Mouse (Mus musculus) kidney, embryonic 15.5 days (tissue): ENCODE results near the gene Caskin2. TPM values are rescaled to one million over a fixed set of nuclear protein-coding genes. Genes with fewer than 3 reads are reported as not detected.
"Not testable (repeated sequence)": the region's sequence is repeated elsewhere in the genome, so short reads cannot be mapped to it uniquely, and the experiment has no call there.

Experiments used
- ATAC-seq: fragments of 200-750 bp; cut with Nextera tagmentation; replicated peaks from 2 replicates; pipeline ENCODE4 v1.8.0; 2017; ENCODE audit warnings: moderate TSS enrichment; ENCODE audit not compliant: low FRiP score
- H3K27ac ChIP-seq: fragments of 300-500 bp; sonication (generic); 2 replicates; pipeline ENCODE4 v1.5.1; 2015; ENCODE audit warnings: mild to moderate bottlenecking, inconsistent platforms
- H3K27me3 ChIP-seq: fragments of 300-500 bp; sonication (generic); 2 replicates; pipeline ENCODE4 v1.6.1; 2015; ENCODE audit warnings: inconsistent platforms
- H3K36me3 ChIP-seq: fragments of 300-500 bp; sonication (generic); 2 replicates; pipeline ENCODE4 v1.6.1; 2015; ENCODE audit warnings: inconsistent platforms
- H3K4me1 ChIP-seq: fragments of 300-500 bp; sonication (generic); 2 replicates; pipeline ENCODE4 v1.6.1; 2015; ENCODE audit warnings: inconsistent platforms
- H3K4me2 ChIP-seq: fragments of 300-500 bp; sonication (generic); 2 replicates; pipeline ENCODE4 v1.6.1; 2015; ENCODE audit warnings: moderate library complexity, mild to moderate bottlenecking, inconsistent platforms
- H3K4me3 ChIP-seq: fragments of 300-500 bp; sonication (generic); replicated peaks from 2 replicates; pipeline ENCODE4 v1.5.1; 2015; ENCODE audit warnings: mild to moderate bottlenecking, inconsistent platforms
- H3K9ac ChIP-seq: fragments of 300-500 bp; sonication (generic); 2 replicates; pipeline ENCODE4 v1.6.1; 2015; ENCODE audit warnings: mild to moderate bottlenecking, inconsistent platforms
- H3K9me3 ChIP-seq: fragments of 300-500 bp; sonication (generic); replicated peaks from 2 replicates; pipeline ENCODE4 v1.6.1; 2016; ENCODE audit warnings: inconsistent platforms
- WGBS: fragments of 180-500 bp; shearing (Covaris S2); methylation state at CpG from one replicate; pipeline ENCODE4 v1.1.7; 2015; ENCODE audit warnings: mixed read lengths; 5-methylcytosine and 5-hydroxymethylcytosine counted together
- polyA plus RNA-seq: library from polyadenylated mRNA; unstranded; fragments of >200 nt; fragmentation: Nextera tagmentation; extraction: Ambion mirVana; gene quantifications from 2 replicates; pipeline ENCODE4 v1.2.1, GENCODE M21; 2015

The Caskin2 gene
- polyA plus RNA-seq, 1 experiment from 2014 or later, result 20.9 TPM

DNA sequence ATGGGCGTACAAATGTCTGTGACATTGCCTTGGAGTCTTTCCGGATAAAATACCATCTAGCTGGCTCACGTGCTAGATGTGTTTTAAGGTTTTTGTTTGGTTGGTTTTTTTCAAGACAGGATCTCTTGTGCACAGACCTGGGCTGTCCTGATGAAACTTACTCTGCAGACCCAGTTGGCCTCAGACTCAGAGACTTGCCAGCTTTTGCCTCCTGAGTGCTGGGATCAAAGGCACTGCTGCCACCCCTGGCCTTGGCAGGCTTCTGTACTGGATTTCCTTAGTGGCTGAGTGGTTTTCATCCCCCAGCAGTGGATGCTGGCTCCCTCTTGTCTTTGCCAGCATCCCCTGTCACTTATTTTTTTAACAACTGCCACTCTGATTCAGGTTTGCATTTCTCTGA is 44.5 kb downstream of the Caskin2 start:
- H3K9me3 ChIP-seq, result no peaks in the 10 kb centered on the region; the same call in 1 of the 2 replicates
- no peak overlapping the region for H3K4me3 ChIP-seq
- H3K36me3 ChIP-seq, result peaks cover 5% of the 10 kb centered on the region; the same call in 1 of the 2 replicates
- no peak overlapping the region for H3K4me2 ChIP-seq
- H3K9ac ChIP-seq, result no peak overlapping the region
- 73% methylated on average over 3 of the region's 3 CpGs for WGBS
- H3K27ac ChIP-seq, result 0 out of 2 replicates have a peak overlapping the region, but pooled peaks have one; percentile 23
- no peaks in the 10 kb centered on the region for H3K27me3 ChIP-seq
- ATAC-seq, result no peak
- H3K4me1 ChIP-seq, result peaks cover 42% of the 10 kb centered on the region

DNA sequence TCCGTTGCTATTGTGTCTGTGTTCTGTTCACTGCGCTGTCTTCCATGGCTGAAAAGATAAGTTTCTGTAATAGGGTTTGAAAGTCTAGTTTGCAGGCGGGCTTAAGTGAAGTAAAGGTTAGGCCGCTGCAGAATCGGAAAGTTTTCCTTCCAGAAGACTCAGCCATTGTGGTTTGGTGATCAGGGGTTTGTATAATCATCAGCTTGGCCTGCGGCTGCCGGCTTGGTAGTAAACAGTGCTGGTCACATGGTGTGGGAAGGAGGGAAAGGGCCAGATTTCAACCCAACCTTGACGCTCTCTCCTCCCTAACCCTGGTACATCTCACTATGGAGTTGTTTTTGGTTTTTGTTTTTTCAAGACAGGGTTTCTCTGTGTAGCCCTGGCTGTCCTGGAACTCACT is 46.5 kb downstream of the Caskin2 start:
- Histone ChIP-seq H3K4me1 (peaks cover 42% of the 10 kb centered on the region), H3K27me3 (no peaks in the 10 kb centered on the region), H3K9me3 (no peaks in the 10 kb centered on the region), H3K27ac (peak overlapping the region; percentile 91), H3K9ac (peak overlapping the region; percentile 83; the same call in 1 of the 2 replicates), H3K36me3 (no peaks in the 10 kb centered on the region), H3K4me3 (peak overlapping the region; percentile 74), H3K4me2 (peak overlapping the region; percentile 85)
- ATAC-seq, result no peak
- 69% methylated on average over 8 of the region's 8 CpGs for WGBS

DNA sequence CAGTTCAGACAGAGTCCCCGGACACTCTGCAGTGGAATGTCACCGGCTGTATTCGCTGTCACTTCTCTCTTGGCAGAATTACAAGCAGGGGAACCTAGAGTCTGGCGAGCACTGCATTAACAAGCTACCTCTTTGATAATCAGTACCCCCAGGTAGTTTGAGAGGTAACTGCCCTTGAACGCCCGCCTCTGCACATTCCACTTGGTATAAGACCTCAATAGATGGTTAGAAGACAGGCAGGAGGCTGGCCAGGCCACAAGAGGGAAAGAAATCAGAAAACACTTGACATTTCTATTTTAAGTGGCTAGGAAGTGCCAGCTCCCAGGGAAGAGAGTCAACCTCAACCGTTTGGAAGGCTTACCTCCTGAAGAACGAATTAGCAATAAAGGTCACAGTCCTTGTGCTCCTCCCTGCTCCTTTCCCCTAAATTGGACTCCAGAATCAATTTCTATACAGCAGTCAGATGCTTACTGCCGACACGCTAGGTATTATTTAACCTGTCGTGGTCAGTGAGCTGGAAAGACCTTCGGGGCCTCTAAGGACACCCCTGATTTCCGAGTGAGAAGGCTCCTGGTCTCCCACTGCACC is 47.0 kb downstream of the Caskin2 start:
- 23% methylated on average over 13 of the region's 13 CpGs for WGBS

DNA sequence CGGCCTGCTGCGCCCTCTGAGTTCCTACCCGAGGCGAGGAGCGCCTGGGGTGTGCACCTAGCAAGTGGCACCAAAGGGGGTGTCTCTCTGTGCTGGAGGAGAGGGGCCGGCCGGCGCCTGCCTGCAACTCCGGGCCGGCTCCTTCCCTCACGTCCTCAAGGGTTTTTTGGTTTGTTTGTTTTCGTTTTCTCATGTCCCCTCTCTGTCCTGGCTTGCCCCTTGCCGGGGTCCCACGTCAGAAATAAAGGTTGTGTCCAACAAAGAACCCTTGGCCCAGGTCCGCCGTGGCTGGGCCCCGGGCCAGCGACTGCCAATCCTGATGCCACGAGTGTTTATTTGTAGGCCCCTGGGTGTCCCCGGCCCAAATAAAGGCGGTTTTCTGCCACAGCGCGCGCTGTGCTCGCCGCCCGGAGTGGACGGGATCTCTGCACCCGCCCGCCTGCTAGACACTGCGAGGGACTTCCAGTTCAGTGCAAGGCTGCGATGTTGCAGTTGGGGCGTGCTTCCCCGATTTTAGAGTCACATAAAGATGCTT is 47.8 kb downstream of the Caskin2 start:
- Histone ChIP-seq H3K4me3 (peak overlapping the region; percentile 74), H3K27me3 (no peaks in the 10 kb centered on the region), H3K36me3 (no peaks in the 10 kb centered on the region), H3K27ac (peak overlapping the region; percentile 91), H3K4me1 (peaks cover 42% of the 10 kb centered on the region), H3K9ac (peak overlapping the region; percentile 83), H3K9me3 (no peaks in the 10 kb centered on the region), H3K4me2 (peak overlapping the region; percentile 85)
- under 1% methylated on average over 34 of the region's 34 CpGs for WGBS
- peak; percentile 86 for ATAC-seq

More for the DNA sequence above, 47.0 kb downstream of the Caskin2 start:
- H3K4me1 ChIP-seq, result peaks cover 42% of the 10 kb centered on the region
- ATAC-seq, result 0 out of 2 replicates have a peak, but pooled peaks have one; percentile 3
- no peaks in the 10 kb centered on the region for H3K9me3 ChIP-seq
- no peaks in the 10 kb centered on the region for H3K27me3 ChIP-seq
- peak overlapping the region; percentile 91 for H3K27ac ChIP-seq
- H3K4me2 ChIP-seq, result peak overlapping the region; percentile 85
- H3K36me3 ChIP-seq, result no peaks in the 10 kb centered on the region
- H3K4me3 ChIP-seq, result peak overlapping the region; percentile 74
- H3K9ac ChIP-seq, result peak overlapping the region; percentile 83; the same call in 1 of the 2 replicates

DNA sequence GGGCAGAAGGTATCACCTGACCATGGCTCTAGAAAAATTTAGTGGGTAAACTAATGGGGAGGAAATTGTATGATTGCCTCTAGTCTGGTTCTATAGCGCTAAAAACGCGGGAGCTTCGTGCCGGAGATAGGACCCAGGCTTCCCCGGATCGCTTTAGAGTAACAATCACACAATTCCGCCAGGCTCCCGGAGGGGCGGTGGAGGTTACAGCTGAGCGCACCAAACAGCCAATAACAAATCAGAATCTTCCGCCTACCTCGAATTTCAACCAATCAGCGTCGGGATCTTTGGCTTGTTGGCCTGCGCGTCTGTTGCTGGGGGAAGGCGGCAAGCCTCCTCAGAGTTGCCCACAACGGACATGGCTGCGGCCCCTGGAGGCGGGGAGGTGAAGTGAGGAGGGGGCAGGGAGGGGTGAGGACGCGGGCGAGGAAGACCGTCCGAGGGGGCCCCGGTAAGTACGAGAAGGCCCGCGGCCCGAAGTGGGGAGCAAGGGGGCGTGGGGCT is 48.3 kb downstream of the Caskin2 start, which contains the start of gene Tmem94:
Gene Tmem94, plus strand, starts transcription at position 331 of the 504 bp plus-strand sequence.
- peak; percentile 95 for ATAC-seq
- WGBS, result under 1% methylated on average over 32 of the region's 32 CpGs
- H3K27me3 ChIP-seq, result no peaks in the 10 kb centered on the region
- peak within 1 kb of the TSS; percentile 91 for H3K27ac ChIP-seq
- H3K4me3 ChIP-seq, result peak within 1 kb of the TSS; percentile 74
- H3K9me3 ChIP-seq, result no peaks in the 10 kb centered on the region
- peak within 1 kb of the TSS; percentile 85 for H3K4me2 ChIP-seq
- peaks cover 39% of the 10 kb centered on the region for H3K4me1 ChIP-seq
- no peaks in the 10 kb centered on the region for H3K36me3 ChIP-seq
- H3K9ac ChIP-seq, result peak within 1 kb of the TSS; percentile 83

DNA sequence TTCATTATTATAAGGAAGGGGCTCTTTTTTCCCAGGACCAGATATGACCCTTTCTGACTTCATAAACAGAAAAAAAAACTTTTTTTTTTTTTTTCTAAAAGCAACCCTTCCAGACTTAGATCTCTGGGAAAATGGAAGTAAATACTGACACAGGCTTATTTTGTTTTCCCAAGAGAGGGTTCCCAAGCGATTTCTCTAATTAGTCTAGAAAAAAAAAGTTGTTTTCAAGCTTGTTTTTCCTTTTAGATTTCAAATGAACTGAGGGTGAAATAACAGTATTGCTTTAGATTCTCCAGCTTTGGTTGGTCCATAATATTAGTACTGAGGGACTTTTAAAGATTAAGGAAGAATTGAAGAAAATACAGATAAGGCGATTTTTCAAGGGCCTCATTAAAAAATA is 48.7 kb downstream of the Caskin2 start:
- Histone ChIP-seq H3K4me3 (peak overlapping the region; percentile 74), H3K4me2 (peak overlapping the region; percentile 85), H3K9me3 (no peaks in the 10 kb centered on the region), H3K27ac (peak overlapping the region; percentile 71), H3K9ac (peak overlapping the region; percentile 49), H3K4me1 (peaks cover 35% of the 10 kb centered on the region), H3K27me3 (no peaks in the 10 kb centered on the region), H3K36me3 (no peaks in the 10 kb centered on the region)
- ATAC-seq, result no peak
- WGBS, result 25% methylated on average over 2 of the region's 2 CpGs

DNA sequence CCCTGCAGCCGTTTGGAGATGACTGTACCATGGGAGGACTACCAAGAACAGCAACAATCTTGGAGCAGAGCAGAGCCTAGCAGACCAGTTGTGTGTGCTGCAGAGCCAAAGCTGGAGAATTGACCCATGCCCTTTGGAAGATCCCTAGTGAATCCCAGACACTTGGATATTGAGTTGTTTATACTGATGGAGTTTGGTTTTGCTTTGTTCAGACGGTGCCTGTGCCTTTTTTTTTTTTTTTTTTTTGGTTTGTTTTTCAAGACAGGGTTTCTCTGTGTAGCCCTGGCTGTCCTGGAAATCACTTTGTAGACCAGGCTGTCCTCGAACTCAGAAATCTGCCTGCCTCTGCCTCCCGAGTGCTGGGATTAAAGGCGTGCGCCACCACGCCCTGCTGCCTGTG is 51.3 kb downstream of the Caskin2 start:
- H3K27ac ChIP-seq, H3K9me3 ChIP-seq, H3K4me3 ChIP-seq, H3K9ac ChIP-seq, ATAC-seq, H3K4me2 ChIP-seq, H3K36me3 ChIP-seq, H3K27me3 ChIP-seq: not testable (repeated sequence)
- H3K4me1 ChIP-seq, result peaks cover 14% of the 10 kb centered on the region
- 93% methylated on average over 7 of the region's 7 CpGs for WGBS

DNA sequence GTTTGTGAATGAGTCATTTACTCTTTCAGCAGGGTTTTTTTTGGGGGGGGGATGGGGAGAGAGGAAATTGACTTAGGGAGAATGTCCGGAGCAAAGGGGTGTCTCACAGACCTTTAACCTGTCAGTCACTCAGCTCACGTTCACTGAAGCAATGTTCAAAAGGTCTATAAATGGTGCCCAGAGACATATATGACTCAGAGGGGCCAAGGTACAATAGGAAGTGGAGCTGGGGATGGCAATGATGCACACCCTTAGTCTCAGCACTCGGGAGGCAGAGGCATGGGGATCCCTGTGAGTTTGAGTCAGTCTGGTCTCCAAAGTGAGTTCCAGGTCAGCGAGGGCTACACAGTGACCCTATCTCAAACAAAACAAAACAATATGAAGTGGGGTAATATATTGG is 60.0 kb downstream of the Caskin2 start:
- no peaks in the 10 kb centered on the region for H3K9me3 ChIP-seq
- H3K27ac ChIP-seq, result no peak overlapping the region
- H3K4me2 ChIP-seq, result no peak overlapping the region
- H3K4me1 ChIP-seq, result no peaks in the 10 kb centered on the region
- H3K9ac ChIP-seq, result no peak overlapping the region
- no peak overlapping the region for H3K4me3 ChIP-seq
- WGBS, result 39% methylated on average over 4 of the region's 4 CpGs
- no peaks in the 10 kb centered on the region for H3K36me3 ChIP-seq
- H3K27me3 ChIP-seq, result no peaks in the 10 kb centered on the region
- no peak for ATAC-seq

DNA sequence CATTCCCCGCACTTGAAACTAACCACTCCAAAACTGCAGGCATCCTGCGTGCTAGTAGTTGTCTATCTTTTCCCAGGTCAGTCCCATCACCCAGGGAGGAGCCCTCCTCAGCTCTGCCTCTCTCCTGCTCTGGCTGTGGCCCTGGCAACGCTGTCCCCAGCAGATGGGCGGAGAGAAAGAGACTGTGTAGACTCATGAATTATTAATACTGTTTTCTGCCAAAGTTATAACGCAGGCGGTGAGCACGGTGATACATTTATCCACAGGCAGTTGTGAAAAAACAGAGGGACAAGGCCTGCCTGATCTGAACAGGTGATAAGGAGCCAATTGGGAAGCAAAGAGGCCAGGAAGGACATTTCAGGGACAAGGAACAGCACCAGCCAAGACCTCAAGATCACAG is 60.8 kb downstream of the Caskin2 start:
- WGBS, result 75% methylated on average over 7 of the region's 7 CpGs
- H3K4me1 ChIP-seq, result 0 out of 2 replicates have a peak, but pooled peaks cover under 1% of the 10 kb centered on the region
- H3K9ac ChIP-seq, result no peak overlapping the region
- H3K27me3 ChIP-seq, result no peaks in the 10 kb centered on the region
- H3K36me3 ChIP-seq, result no peaks in the 10 kb centered on the region
- H3K4me2 ChIP-seq, result no peak overlapping the region
- no peak overlapping the region for H3K4me3 ChIP-seq
- ATAC-seq, result no peak
- no peaks in the 10 kb centered on the region for H3K9me3 ChIP-seq
- H3K27ac ChIP-seq, result no peak overlapping the region

DNA sequence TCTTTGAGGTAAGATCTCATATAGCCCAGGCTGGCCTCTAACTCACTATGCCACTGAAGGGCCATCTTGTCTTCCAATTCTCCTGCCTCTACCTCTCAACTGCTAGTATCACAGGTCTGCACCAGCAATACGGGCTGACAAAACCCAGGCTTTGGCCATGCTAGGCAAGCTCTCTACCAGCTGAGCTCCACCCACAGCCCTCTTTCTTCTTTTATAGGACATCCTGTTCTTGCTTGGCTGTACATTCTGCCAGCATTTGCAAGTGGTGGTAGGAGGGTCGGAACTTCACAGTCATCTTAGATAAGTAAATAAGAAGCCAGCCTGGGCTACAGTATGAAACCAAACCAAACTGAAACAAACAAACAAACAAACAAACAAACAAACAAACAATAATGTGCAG is 61.7 kb downstream of the Caskin2 start:
- no peaks in the 10 kb centered on the region for H3K36me3 ChIP-seq
- H3K4me2 ChIP-seq, result no peak overlapping the region
- H3K27me3 ChIP-seq, result no peaks in the 10 kb centered on the region
- peaks cover 7% of the 10 kb centered on the region for H3K4me1 ChIP-seq
- no peaks in the 10 kb centered on the region for H3K9me3 ChIP-seq
- ATAC-seq, result no peak
- H3K4me3 ChIP-seq, result no peak overlapping the region
- H3K27ac ChIP-seq, result no peak overlapping the region
- 64% methylated on average over 2 of the region's 2 CpGs for WGBS
- no peak overlapping the region for H3K9ac ChIP-seq

DNA sequence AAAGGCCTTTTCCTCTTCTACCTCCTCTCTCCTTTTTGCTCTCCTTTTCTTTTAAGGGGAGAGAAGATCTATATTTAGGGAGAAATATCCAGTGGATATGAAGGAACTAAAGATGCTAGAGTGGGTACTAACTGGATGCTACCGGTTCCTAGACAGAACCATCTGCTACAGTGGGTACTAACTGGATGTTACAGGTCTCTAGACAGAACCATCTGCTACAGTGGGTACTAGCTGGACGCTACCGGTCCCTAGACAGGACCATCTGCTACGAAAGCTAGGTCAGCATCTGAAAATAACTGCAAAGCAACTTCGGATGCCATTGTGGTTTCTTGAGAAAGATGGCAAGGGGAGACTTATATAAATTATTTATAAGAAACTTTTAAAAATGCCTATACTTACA is 63.6 kb downstream of the Caskin2 start:
- H3K4me1 ChIP-seq, result peaks cover 7% of the 10 kb centered on the region
- ATAC-seq, result no peak
- H3K9ac ChIP-seq, result no peak overlapping the region
- H3K27me3 ChIP-seq, result no peaks in the 10 kb centered on the region
- H3K27ac ChIP-seq, result no peak overlapping the region
- 93% methylated on average over 5 of the region's 5 CpGs for WGBS
- no peaks in the 10 kb centered on the region for H3K9me3 ChIP-seq
- no peak overlapping the region for H3K4me2 ChIP-seq
- no peak overlapping the region for H3K4me3 ChIP-seq
- H3K36me3 ChIP-seq, result no peaks in the 10 kb centered on the region
